Mouse (Mus musculus) stomach, postnatal 0 days (tissue): ENCODE data around the gene Sp9.

Experiments
- CTCF ChIP-seq: IDR thresholded peaks from 2 replicates; pipeline ENCODE4 v1.5.1; 2016; ENCODE audit warnings: antibody characterized with exemption, low read depth, mild to moderate bottlenecking, moderate library complexity
- EP300 ChIP-seq: optimal IDR thresholded peaks from 2 replicates; pipeline ENCODE3; 2016; ENCODE audit warnings: antibody characterized with exemption

DNA sequence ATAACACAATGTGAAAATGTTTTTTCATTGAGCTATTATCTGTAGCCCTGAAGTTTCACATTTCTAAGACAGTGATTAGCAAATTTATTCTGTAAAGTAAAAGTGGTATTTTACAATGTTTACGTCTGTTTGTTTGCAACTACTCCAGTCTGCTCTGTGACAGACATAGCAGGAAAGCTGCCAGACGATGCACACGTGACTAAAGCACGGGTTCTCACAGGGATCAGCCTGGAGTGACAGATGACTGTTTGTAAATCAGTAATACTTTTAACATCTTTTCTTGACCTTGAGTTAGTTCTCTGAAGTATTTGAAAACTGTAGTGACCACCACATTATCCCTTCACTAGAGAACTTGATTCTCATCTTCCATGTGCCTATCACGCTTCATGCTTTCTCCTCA, 32.8 kb downstream of the Sp9 start:
- TF ChIP-seq CTCF, result no peak
- no peak for TF ChIP-seq EP300
